In the genomic region with DNA sequence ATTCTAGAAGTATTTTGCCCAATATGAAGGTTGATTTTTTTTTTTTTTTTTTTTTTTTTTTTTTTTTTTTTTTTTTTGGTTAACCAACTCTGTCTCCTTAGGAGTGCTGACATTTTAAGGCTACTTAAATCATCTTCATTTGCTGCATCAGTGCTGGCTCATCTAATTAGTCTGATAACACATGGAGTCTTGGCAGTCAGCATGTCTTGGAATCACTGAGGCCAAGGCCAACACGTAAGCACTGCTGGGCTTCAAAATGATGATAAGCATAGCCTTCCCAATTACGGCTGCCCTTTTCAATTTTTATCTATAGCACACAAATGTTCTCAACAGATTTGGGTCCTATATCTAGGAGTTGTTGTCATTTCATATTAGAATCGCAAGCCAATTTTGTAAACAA, we compare ENCODE assay signal across 21 mouse cellular contexts.
"Had no signal": no experiment of that assay in that cellular context is flagged by ENCODE, and none has a peak within 500 bp of the region (broad histone marks: within the 10 kb centered on the region; RNA-seq: fewer than 3 reads in every experiment).

No protein-coding gene starts in this region.

- H3K4me3 ChIP-seq: kidney, embryonic 15.5 days; left cerebral cortex, adult 2 months; limb, embryonic 10.5 days; limb, embryonic 13.5 days; liver, embryonic 12.5 days; liver, embryonic 15.5 days; midbrain, embryonic 12.5 days; neural tube, embryonic 12.5 days; neural tube, embryonic 15.5 days had no signal

- H3K9me3 ChIP-seq: kidney, embryonic 15.5 days; limb, embryonic 10.5 days; limb, embryonic 13.5 days; liver, embryonic 12.5 days; liver, embryonic 15.5 days; midbrain, embryonic 12.5 days; neural tube, embryonic 12.5 days; neural tube, embryonic 15.5 days had no signal

- ATAC-seq: liver, embryonic 12.5 days had no signal

- H3K27me3 ChIP-seq: kidney, embryonic 15.5 days; limb, embryonic 13.5 days; liver, embryonic 12.5 days; liver, embryonic 15.5 days; midbrain, embryonic 12.5 days; neural tube, embryonic 12.5 days; neural tube, embryonic 15.5 days had no signal

- H3K9ac ChIP-seq: kidney, embryonic 15.5 days; limb, embryonic 13.5 days; liver, embryonic 12.5 days; liver, embryonic 15.5 days; midbrain, embryonic 12.5 days; neural tube, embryonic 12.5 days; neural tube, embryonic 15.5 days had no signal

- H3K4me2 ChIP-seq: kidney, embryonic 15.5 days; limb, embryonic 13.5 days; liver, embryonic 12.5 days; liver, embryonic 15.5 days; midbrain, embryonic 12.5 days; neural tube, embryonic 12.5 days; neural tube, embryonic 15.5 days had no signal

- H3K36me3 ChIP-seq: kidney, embryonic 15.5 days; limb, embryonic 10.5 days; limb, embryonic 13.5 days; liver, embryonic 12.5 days; liver, embryonic 15.5 days; midbrain, embryonic 12.5 days; neural tube, embryonic 12.5 days; neural tube, embryonic 15.5 days had no signal

- H3K4me1 ChIP-seq: kidney, embryonic 15.5 days; limb, embryonic 10.5 days; limb, embryonic 13.5 days; liver, embryonic 12.5 days; liver, embryonic 15.5 days; midbrain, embryonic 12.5 days; neural tube, embryonic 12.5 days; neural tube, embryonic 15.5 days had no signal

- H3K27ac ChIP-seq: kidney, embryonic 15.5 days; left cerebral cortex, adult 2 months; limb, embryonic 10.5 days; limb, embryonic 13.5 days; liver, embryonic 12.5 days; liver, embryonic 15.5 days; midbrain, embryonic 12.5 days; neural tube, embryonic 12.5 days; neural tube, embryonic 15.5 days had no signal

- DNase-seq: kidney, adult 11 months; kidney, adult 8-10 months; kidney, postnatal 10 days; kidney, postnatal 36 days; layer of hippocampus, postnatal 36 days; liver; lung, adult 2 months; lung, postnatal 14 days; lung, postnatal 4 days; thymus, adult 2 months; thymus, postnatal 14 days; thymus, postnatal 4 days had no signal
